Mouse (Mus musculus) embryo, embryonic 10 days (tissue): ENCODE measurements around the gene Mrpl47.
"Not testable (repeated sequence)": the region's sequence is repeated elsewhere in the genome, so short reads cannot be mapped to it uniquely, and the experiment has no call there.

Source experiments
- DNase-seq: peaks from one replicate; pipeline ENCODE4 v3.0.0-alpha.2; 2015; ENCODE audit warnings: low spot score

Gene Mrpl47

GRCm38 (mm10) chr3:32737172-32737655 lies at the start of gene Mrpl47:
Mrpl47 (minus strand) TSS chr3:32737605.
- peak; percentile 51 for DNase-seq

- DNase-seq: no peak
These were observed 33.4 kb upstream of the Mrpl47 start for GRCm38 (mm10) chr3:32770781-32771180.

- DNase-seq: no peak
These were observed 26.5 kb upstream of the Mrpl47 start for GRCm38 (mm10) chr3:32763902-32764301.

- DNase-seq: no peak
These were observed 25.6 kb upstream of the Mrpl47 start for GRCm38 (mm10) chr3:32762962-32763361.

- DNase-seq: no peak
These were observed 21.8 kb upstream of the Mrpl47 start for GRCm38 (mm10) chr3:32759212-32759611.

GRCm38 (mm10) chr3:32754384-32754915 lies 17.0 kb upstream of the Mrpl47 start:
- DNase-seq: no peak

- DNase-seq: no peak
These were observed 12.6 kb upstream of the Mrpl47 start for GRCm38 (mm10) chr3:32749820-32750579.

GRCm38 (mm10) chr3:32748384-32748783 lies 11.0 kb upstream of the Mrpl47 start:
- no peak for DNase-seq

GRCm38 (mm10) chr3:32745426-32745825 lies 8.0 kb upstream of the Mrpl47 start:
- not testable (repeated sequence) for DNase-seq

- no peak for DNase-seq
These were observed 7.6 kb upstream of the Mrpl47 start for GRCm38 (mm10) chr3:32745001-32745400.

GRCm38 (mm10) chr3:32742276-32742780 lies 4.9 kb upstream of the Mrpl47 start:
- no peak for DNase-seq

GRCm38 (mm10) chr3:32738549-32738948 lies 1.1 kb upstream of the Mrpl47 start:
- no peak for DNase-seq

GRCm38 (mm10) chr3:32736244-32737171 lies 897 bp downstream of the Mrpl47 start, which contains the start of gene Ndufb5:
Ndufb5 (plus strand) TSS chr3:32736990.
- peak; percentile 99 for DNase-seq

- DNase-seq: no peak
These were observed 9.5 kb downstream of the Mrpl47 start for GRCm38 (mm10) chr3:32727861-32728260.

- no peak for DNase-seq
These were observed 11.5 kb downstream of the Mrpl47 start for GRCm38 (mm10) chr3:32725951-32726350.

GRCm38 (mm10) chr3:32724191-32724590 lies 13.2 kb downstream of the Mrpl47 start:
- no peak for DNase-seq

GRCm38 (mm10) chr3:32718271-32718670 lies 19.1 kb downstream of the Mrpl47 start:
- DNase-seq: no peak

- DNase-seq: not testable (repeated sequence)
These were observed 20.0 kb downstream of the Mrpl47 start for GRCm38 (mm10) chr3:32717403-32717802.

- DNase-seq: no peak
These were observed 23.7 kb downstream of the Mrpl47 start for GRCm38 (mm10) chr3:32713711-32714110.

- no peak for DNase-seq
These were observed 28.0 kb downstream of the Mrpl47 start for GRCm38 (mm10) chr3:32709388-32709787.

- peak; percentile 99 for DNase-seq
These were observed 28.8 kb downstream of the Mrpl47 start for GRCm38 (mm10) chr3:32708368-32709231.
